Mouse (Mus musculus) spleen, adult 12 weeks (tissue): ENCODE data around the gene Napepld.
"Not testable (repeated sequence)": the region's sequence is repeated elsewhere in the genome, so short reads cannot be mapped to it uniquely, and the experiment has no call there.

Source experiments
- DNase-seq: peaks from one replicate; pipeline ENCODE4 v3.0.0; 2022; ENCODE audit warnings: low spot score

Napepld gene

GRCm38 (mm10) chr5:21703708-21704107, 2.5 kb upstream of the Napepld start:
- no peak for DNase-seq

GRCm38 (mm10) chr5:21702873-21703475, 1.8 kb upstream of the Napepld start:
- DNase-seq, result no peak

- DNase-seq, result no peak
These were observed 791 bp upstream of the Napepld start for GRCm38 (mm10) chr5:21702009-21702364.

- no peak for DNase-seq
These were observed 262 bp downstream of the Napepld start for GRCm38 (mm10) chr5:21700934-21701333.

- DNase-seq, result no peak
These were observed 849 bp downstream of the Napepld start for GRCm38 (mm10) chr5:21700272-21700821.

- not testable (repeated sequence) for DNase-seq
These were observed 1.6 kb downstream of the Napepld start for GRCm38 (mm10) chr5:21699555-21699954.

GRCm38 (mm10) chr5:21694854-21695490, 6.2 kb downstream of the Napepld start:
- no peak for DNase-seq

GRCm38 (mm10) chr5:21693372-21693870, 7.8 kb downstream of the Napepld start:
- no peak for DNase-seq

- DNase-seq, result no peak
These were observed 9.0 kb downstream of the Napepld start for GRCm38 (mm10) chr5:21692230-21692629.

- DNase-seq, result no peak
These were observed 14.2 kb downstream of the Napepld start for GRCm38 (mm10) chr5:21687042-21687441.

GRCm38 (mm10) chr5:21685001-21685400, 16.2 kb downstream of the Napepld start:
- DNase-seq, result no peak

- DNase-seq, result no peak
These were observed 17.4 kb downstream of the Napepld start for GRCm38 (mm10) chr5:21683811-21684210.

- DNase-seq, result no peak
These were observed 20.3 kb downstream of the Napepld start for GRCm38 (mm10) chr5:21680940-21681339.

- DNase-seq, result no peak
These were observed 21.2 kb downstream of the Napepld start for GRCm38 (mm10) chr5:21680029-21680428.

- no peak for DNase-seq
These were observed 22.8 kb downstream of the Napepld start for GRCm38 (mm10) chr5:21678363-21678762.

GRCm38 (mm10) chr5:21677939-21678338, 23.3 kb downstream of the Napepld start:
- no peak for DNase-seq

- DNase-seq, result no peak
These were observed 25.7 kb downstream of the Napepld start for GRCm38 (mm10) chr5:21675494-21675893.

- DNase-seq, result no peak
These were observed 26.2 kb downstream of the Napepld start for GRCm38 (mm10) chr5:21675019-21675418.

GRCm38 (mm10) chr5:21673742-21674141, 27.5 kb downstream of the Napepld start:
- DNase-seq, result no peak

- DNase-seq, result peak; percentile 19
These were observed 28.2 kb downstream of the Napepld start for GRCm38 (mm10) chr5:21672812-21673635.

GRCm38 (mm10) chr5:21669307-21669706, 31.9 kb downstream of the Napepld start:
- no peak for DNase-seq
